In the genomic region with DNA sequence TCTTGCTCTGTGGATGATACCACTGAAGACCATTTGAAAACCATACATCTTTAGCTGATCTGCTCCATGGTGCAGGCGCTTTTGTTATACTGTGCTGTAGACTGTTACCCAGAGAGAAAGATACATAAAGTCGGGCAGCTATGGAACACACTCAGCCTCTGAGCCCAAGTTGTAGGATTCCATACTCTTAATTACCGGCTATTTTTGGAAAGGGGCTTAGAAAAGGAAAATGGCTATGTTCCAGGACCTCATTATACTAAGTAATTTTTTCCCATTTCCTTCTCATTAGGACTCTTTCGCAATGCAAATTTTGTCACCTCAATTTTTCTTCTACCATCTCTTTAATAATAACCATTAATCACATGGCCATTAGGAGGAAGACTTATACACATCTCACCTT, we compare ENCODE assay signal across 25 mouse cellular contexts. TPM values are rescaled to one million over a fixed set of nuclear protein-coding genes. Genes with fewer than 3 reads are reported as not detected.
DNase-seq lines count a peak whose midpoint lies in the region; ATAC-seq and TF ChIP-seq lines count a peak whose summit lies in the region.
"Had no signal": no experiment of that assay in that cellular context is flagged by ENCODE, and none has a peak within 500 bp of the region (broad histone marks: within the 10 kb centered on the region; RNA-seq: fewer than 3 reads in every experiment).

No protein-coding gene starts in this region.

- H3K4me3 ChIP-seq in forebrain, embryonic 14.5 days (ENCODE audit: low read depth, low read length) = no peak overlapping the region
- H3K4me3 ChIP-seq in forebrain, embryonic 16.5 days (replicated peaks; ENCODE audit: low read length) = no peak overlapping the region

- no peaks in the 10 kb centered on the region for H3K27me3 ChIP-seq in forebrain, embryonic 14.5 days (replicated peaks; ENCODE audit: control insufficient read depth, insufficient read depth, low read length)
- H3K27me3 ChIP-seq in forebrain, embryonic 16.5 days (replicated peaks; ENCODE audit: control insufficient read depth, insufficient read depth, low read length) = no peaks in the 10 kb centered on the region
- H3K27me3 ChIP-seq: CH12.LX had no signal

- DNase-seq in forebrain, embryonic 14.5 days (ENCODE audit: low spot score) = peak; percentile 58
- DNase-seq in Muller cell, postnatal 12 days (ENCODE audit: inconsistent ontology term) = peak; percentile 34
- peak; percentile 63 for DNase-seq in brain, embryonic 14.5 days (ENCODE audit: low read depth)
- no peak for DNase-seq in urinary bladder, adult 18-20 months (ENCODE audit: low spot score in 2 of 2)
- no peak for DNase-seq in adrenal gland, postnatal 14 days
- DNase-seq: adrenal gland, adult 2 months; adrenal gland, adult 8-10 months; adrenal gland, postnatal 10 days; adrenal gland, postnatal 25 days; adrenal gland, postnatal 36 days; B cell, adult 2 months; cerebellum, adult 11 months; cerebellum, adult 11-12 months; cerebellum, adult 18-20 months; cerebellum, adult 2 months; cerebellum, adult 8-10 months; cerebellum, adult 9-10 months had no signal

- WGBS in forebrain, embryonic 14.5 days = 47% methylated on average over 4 of the region's 4 CpGs
- WGBS in forebrain, embryonic 16.5 days = 40% methylated on average over 4 of the region's 4 CpGs

- H3K9ac ChIP-seq in forebrain, embryonic 14.5 days (ENCODE audit: low read length) = no peak overlapping the region
- no peak overlapping the region for H3K9ac ChIP-seq in forebrain, embryonic 16.5 days (replicated peaks; ENCODE audit: low read depth, low read length)

- H3K4me1 ChIP-seq in forebrain, embryonic 14.5 days (ENCODE audit: control insufficient read depth, insufficient read depth, low read length) = peaks cover 19% of the 10 kb centered on the region
- H3K4me1 ChIP-seq in forebrain, embryonic 16.5 days (replicated peaks; ENCODE audit: control insufficient read depth, insufficient read depth, low read length) = peaks cover 27% of the 10 kb centered on the region

- TF ChIP-seq CTCF in brain, embryonic 14.5 days (IDR thresholded peaks at IDR 0.05; ENCODE audit: borderline replicate concordance, extremely low read depth, insufficient read depth, insufficient read length) = no peak

- no peaks in the 10 kb centered on the region for H3K36me3 ChIP-seq in forebrain, embryonic 14.5 days (ENCODE audit: control insufficient read depth, insufficient read depth, low read length)
- no peaks in the 10 kb centered on the region for H3K36me3 ChIP-seq in forebrain, embryonic 16.5 days (ENCODE audit: control insufficient read depth, insufficient read depth)
- H3K36me3 ChIP-seq: G1E had no signal

- no peak for TF ChIP-seq POLR2A in brain, embryonic 14.5 days (IDR thresholded peaks at IDR 0.05; ENCODE audit: borderline replicate concordance, extremely low read depth, insufficient read depth, insufficient read length, poor library complexity, severe bottlenecking)

- no peaks in the 10 kb centered on the region for H3K9me3 ChIP-seq in forebrain, embryonic 14.5 days (replicated peaks; ENCODE audit: control insufficient read depth, low read length)
- no peaks in the 10 kb centered on the region for H3K9me3 ChIP-seq in forebrain, embryonic 16.5 days (ENCODE audit: control insufficient read depth, low read length)
- H3K9me3 ChIP-seq: G1E had no signal

- no peak for ATAC-seq in forebrain, embryonic 14.5 days
- ATAC-seq in forebrain, embryonic 16.5 days = no peak
- ATAC-seq: activated CD4-positive, CD25-positive, alpha-beta regulatory T cell, adult 4 months; CD4-positive, CD25-positive, alpha-beta regulatory T cell, adult 4 months; Patski had no signal

- H3K4me2 ChIP-seq in forebrain, embryonic 14.5 days (ENCODE audit: low read length) = no peak overlapping the region
- no peak overlapping the region for H3K4me2 ChIP-seq in forebrain, embryonic 16.5 days (ENCODE audit: low read length)

- no peak overlapping the region for H3K27ac ChIP-seq in forebrain, embryonic 14.5 days (ENCODE audit: low read depth, low read length)
- no peak overlapping the region for H3K27ac ChIP-seq in forebrain, embryonic 16.5 days (ENCODE audit: low read length)

RNA-seq across cellular contexts. Expression of gene Arhgap20, which starts 25.3 kb away (rescaled TPM):
- 6.6 and 12.2 TPM in 2 replicates for polyA plus RNA-seq in forebrain, embryonic 14.5 days (2014; fragmentation: Nextera tagmentation; extraction: Ambion mirVana)
- 15.5 and 18.2 TPM in 2 replicates for polyA plus RNA-seq in forebrain, embryonic 16.5 days (2015; fragmentation: Nextera tagmentation; extraction: Ambion mirVana)
- 4.1 and 9.2 TPM in 2 replicates for polyA plus RNA-seq in brain, embryonic 14.5 days (2012; rRNA removed)
- 2.7 and 3.4 TPM in 2 replicates for total RNA-seq in adrenal gland, postnatal 14 days (2021)
- total RNA-seq: MEL had no signal
- polyA plus RNA-seq: C2C12, G1E had no signal

Comparison
In these comparisons a context has a peak if more than half of its experiments do, and no peak if none do; other contexts are left out.
1. DNase-seq: peak in forebrain, embryonic 14.5 days (single experiment), Muller cell, postnatal 12 days (single experiment) and brain, embryonic 14.5 days (single experiment); none in urinary bladder, adult 18-20 months (0 of 2) and adrenal gland, postnatal 14 days (single experiment).